Mouse (Mus musculus) lung, postnatal 0 days (tissue): ENCODE measurements around the gene 1700080E11Rik. TPM values are rescaled to one million over a fixed set of nuclear protein-coding genes. Genes with fewer than 3 reads are reported as not detected.
"Not testable (repeated sequence)": the region's sequence is repeated elsewhere in the genome, so short reads cannot be mapped to it uniquely, and the experiment has no call there.

ENCODE experiments used
- ATAC-seq: fragments of 200-750 bp; cut with Nextera tagmentation; 2 replicates; pipeline ENCODE4 v1.8.0; 2017; ENCODE audit warnings: moderate library complexity
- DNase-seq: peaks from one replicate; pipeline ENCODE4 v3.0.0-alpha.2; 2016; ENCODE audit warnings: low spot score
- H3K27ac ChIP-seq: fragments of 300-500 bp; sonication (generic); 2 replicates; pipeline ENCODE4 v1.5.1; 2014; ENCODE audit warnings: antibody characterized with exemption, mild to moderate bottlenecking, low read length, mixed read lengths
- H3K27me3 ChIP-seq: fragments of 300-500 bp; sonication (generic); replicated peaks from 2 replicates; pipeline ENCODE4 v1.6.1; 2014; ENCODE audit warnings: low read length, mixed read lengths; ENCODE audit not compliant: insufficient read depth
- H3K36me3 ChIP-seq: fragments of 300-500 bp; sonication (generic); 2 replicates; pipeline ENCODE4 v1.6.1; 2014; ENCODE audit warnings: low read length, mixed read lengths; ENCODE audit not compliant: insufficient read depth
- H3K4me1 ChIP-seq: fragments of 300-500 bp; sonication (generic); 2 replicates; pipeline ENCODE4 v1.6.1; 2014; ENCODE audit warnings: antibody characterized with exemption, low read depth, low read length, mixed read lengths; ENCODE audit not compliant: insufficient read depth
- H3K4me2 ChIP-seq: fragments of 300-500 bp; sonication (generic); replicated peaks from 2 replicates; pipeline ENCODE4 v1.6.1; 2014; ENCODE audit warnings: low read depth, mild to moderate bottlenecking, low read length, moderate library complexity, mixed read lengths
- H3K4me3 ChIP-seq: fragments of 300-500 bp; sonication (generic); 2 replicates; pipeline ENCODE4 v1.5.1; 2014; ENCODE audit warnings: low read depth, low read length
- H3K9ac ChIP-seq: fragments of 300-500 bp; sonication (generic); replicated peaks from 2 replicates; pipeline ENCODE4 v1.6.1; 2014; ENCODE audit warnings: low read depth, mild to moderate bottlenecking
- H3K9me3 ChIP-seq: fragments of 300-500 bp; sonication (generic); 2 replicates; pipeline ENCODE4 v1.6.1; 2016; ENCODE audit warnings: low read length, mixed read lengths
- CTCF ChIP-seq: IDR thresholded peaks from 2 replicates; pipeline ENCODE4 v1.5.1; 2016; ENCODE audit warnings: antibody characterized with exemption, mild to moderate bottlenecking
- EP300 ChIP-seq: IDR thresholded peaks from 2 replicates; pipeline ENCODE4 v1.6.1; 2016; ENCODE audit warnings: antibody characterized with exemption, mild to moderate bottlenecking, control low read depth
- WGBS: fragments of 180-500 bp; shearing (Covaris S2); extraction: QIAGEN DNeasy Blood & Tissue Kit; methylation state at CpG from one replicate; pipeline ENCODE4 v1.1.7; 2014; 5-methylcytosine and 5-hydroxymethylcytosine counted together
- polyA plus RNA-seq: library from polyadenylated mRNA; unstranded; fragments of >200 nt; fragmentation: Nextera tagmentation; extraction: Ambion mirVana; gene quantifications from 2 replicates; pipeline ENCODE4 v1.2.1, GENCODE M21; 2015

The 1700080E11Rik gene
- polyA plus RNA-seq, 1 experiment from 2014 or later, result not detected

DNA sequence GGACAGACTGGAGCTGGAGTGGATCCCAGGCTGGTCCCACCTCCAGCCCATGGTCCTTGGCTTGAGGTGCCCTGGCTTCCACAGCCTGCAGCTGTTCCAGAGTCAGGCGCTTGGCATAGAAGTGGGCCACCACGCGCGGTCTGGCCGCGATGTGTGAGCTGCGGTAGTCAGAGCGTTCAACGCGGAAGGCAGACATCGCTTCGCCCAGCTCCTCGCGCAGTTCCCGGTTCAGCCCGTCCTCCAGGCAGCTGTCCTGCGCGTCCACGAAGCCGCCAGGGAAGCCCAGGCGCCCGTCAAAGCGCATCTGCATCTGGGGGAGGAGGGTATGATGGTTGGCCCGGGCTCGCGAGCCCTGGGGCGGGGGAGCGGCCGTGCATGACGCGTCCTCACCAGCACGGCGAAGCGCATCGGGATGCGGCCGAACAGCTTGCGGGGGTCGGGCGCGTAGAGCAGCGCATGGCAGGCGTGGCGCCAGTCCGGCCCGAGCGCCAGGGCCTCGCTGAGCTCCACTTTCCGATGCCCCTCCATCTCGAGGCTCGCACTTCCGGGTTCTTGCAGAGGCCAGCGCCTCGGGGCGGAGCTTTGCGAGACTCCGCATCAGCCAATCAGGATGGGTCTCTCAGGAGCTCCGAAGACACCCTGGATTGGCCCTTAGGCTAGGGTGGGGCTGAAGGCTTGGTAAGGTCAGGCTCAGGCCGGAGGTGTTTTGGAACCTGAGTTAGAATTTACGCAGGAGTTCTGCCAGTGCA lies 13.5 kb downstream of the 1700080E11Rik start, which contains the start of gene Nudt16:
Gene Nudt16 (minus strand): TSS at position 572 of the 749 bp plus-strand sequence.
- no peak for TF ChIP-seq CTCF
- TF ChIP-seq EP300, result no peak
- peak; percentile 97 for DNase-seq
- under 1% methylated on average over 60 of the region's 60 CpGs for WGBS
- H3K27ac ChIP-seq, result peak within 1 kb of the TSS; percentile 84
- peak; percentile 99 for ATAC-seq
- no peaks in the 10 kb centered on the region for H3K27me3 ChIP-seq
- no peaks in the 10 kb centered on the region for H3K36me3 ChIP-seq
- peak within 1 kb of the TSS; percentile 82 for H3K4me3 ChIP-seq
- no peaks in the 10 kb centered on the region for H3K9me3 ChIP-seq
- peak within 1 kb of the TSS; percentile 88 for H3K4me2 ChIP-seq
- H3K4me1 ChIP-seq, result peaks cover 9% of the 10 kb centered on the region
- H3K9ac ChIP-seq, result peak within 1 kb of the TSS; percentile 70

DNA sequence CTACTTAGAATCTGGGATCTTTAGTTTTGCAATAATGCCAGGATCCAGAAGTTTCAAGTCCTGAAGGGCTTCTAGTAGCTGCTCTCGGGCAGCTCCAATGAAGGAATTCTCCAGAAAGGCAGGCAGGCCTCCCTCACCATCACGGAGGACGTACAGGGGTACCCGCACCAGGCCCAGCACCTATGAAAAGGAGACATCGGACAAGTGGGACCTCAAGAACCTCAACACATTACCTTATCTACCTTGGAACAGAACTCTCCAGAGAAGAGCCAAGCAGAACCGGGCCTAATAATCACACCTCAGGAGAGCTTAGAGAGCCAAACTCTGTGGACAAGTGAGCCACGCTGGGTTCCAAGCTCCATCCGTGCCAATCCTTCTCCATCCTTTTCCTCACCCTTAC lies 14.6 kb downstream of the 1700080E11Rik start:
- no peak overlapping the region for H3K27ac ChIP-seq
- no peaks in the 10 kb centered on the region for H3K36me3 ChIP-seq
- no peak overlapping the region for H3K9ac ChIP-seq
- ATAC-seq (no peak), DNase-seq (no peak)
- no peaks in the 10 kb centered on the region for H3K27me3 ChIP-seq
- WGBS, result 99% methylated on average over 8 of the region's 8 CpGs
- TF ChIP-seq CTCF, result no peak
- no peak for TF ChIP-seq EP300
- H3K4me1 ChIP-seq, result peaks cover 9% of the 10 kb centered on the region
- H3K9me3 ChIP-seq, result no peaks in the 10 kb centered on the region
- H3K4me2 ChIP-seq, result no peak overlapping the region
- H3K4me3 ChIP-seq, result no peak overlapping the region

DNA sequence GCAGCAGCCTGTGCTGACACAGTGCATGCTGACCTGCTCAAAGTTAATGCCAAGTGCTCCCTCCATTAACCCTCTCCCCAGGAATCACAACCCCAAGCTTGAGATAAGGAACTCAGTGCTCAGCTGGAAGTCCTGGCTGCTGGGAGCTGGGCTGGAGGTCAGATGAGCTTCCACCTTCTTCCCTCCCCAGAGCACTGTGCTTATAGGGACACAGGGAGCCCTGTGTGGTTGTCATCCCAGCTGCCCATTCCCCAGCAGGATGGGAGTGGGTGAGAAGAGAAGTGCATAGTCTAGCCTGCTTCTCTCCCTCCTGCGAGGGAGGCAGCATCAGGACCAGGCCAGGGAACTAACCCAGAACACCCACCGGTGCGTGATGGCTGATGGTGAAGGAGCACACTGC lies 19.7 kb downstream of the 1700080E11Rik start:
- H3K27ac ChIP-seq, H3K9ac ChIP-seq, H3K4me1 ChIP-seq, ATAC-seq, H3K9me3 ChIP-seq, DNase-seq, H3K27me3 ChIP-seq, H3K4me3 ChIP-seq, H3K4me2 ChIP-seq, H3K36me3 ChIP-seq: not testable (repeated sequence)
- WGBS, result 68% methylated on average over 3 of the region's 3 CpGs

DNA sequence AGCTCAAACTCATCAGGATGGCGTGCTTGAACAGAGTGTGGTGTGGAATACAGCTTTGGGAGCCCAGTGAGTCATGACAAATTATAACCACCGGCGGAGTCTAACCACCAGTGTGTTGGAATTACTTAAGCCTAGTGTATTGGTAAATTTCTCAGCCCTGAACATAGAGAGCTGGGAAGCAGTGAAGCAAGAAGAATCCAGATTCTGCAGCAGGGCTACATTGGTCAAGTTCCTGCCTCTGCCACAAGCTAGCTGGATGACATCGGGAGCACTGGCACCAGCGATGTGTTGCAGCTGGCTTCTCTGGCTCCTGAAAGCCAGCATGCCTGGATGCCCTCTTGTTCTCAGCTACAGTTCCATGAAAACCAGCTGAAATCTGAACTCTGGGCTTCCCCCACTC lies 41.0 kb downstream of the 1700080E11Rik start:
- Histone ChIP-seq H3K4me3 (no peak overlapping the region), H3K36me3 (no peaks in the 10 kb centered on the region), H3K27me3 (no peaks in the 10 kb centered on the region), H3K27ac (no peak overlapping the region), H3K4me2 (no peak overlapping the region), H3K9ac (no peak overlapping the region), H3K9me3 (no peaks in the 10 kb centered on the region), H3K4me1 (no peaks in the 10 kb centered on the region)
- ATAC-seq (no peak), DNase-seq (no peak)
- 88% methylated on average over 5 of the region's 5 CpGs for WGBS
- TF ChIP-seq EP300, result no peak
- TF ChIP-seq CTCF, result no peak

- no peaks in the 10 kb centered on the region for H3K4me1 ChIP-seq
- DNase-seq, result no peak
- no peak overlapping the region for H3K27ac ChIP-seq
- WGBS, result 48% methylated on average over 1 of the region's 1 CpGs
- no peaks in the 10 kb centered on the region for H3K36me3 ChIP-seq
- no peaks in the 10 kb centered on the region for H3K27me3 ChIP-seq
- TF ChIP-seq CTCF (no peak), EP300 (no peak)
- H3K9me3 ChIP-seq, result no peaks in the 10 kb centered on the region
- no peak overlapping the region for H3K4me3 ChIP-seq
- ATAC-seq, result no peak
- no peak overlapping the region for H3K9ac ChIP-seq
- H3K4me2 ChIP-seq, result no peak overlapping the region
Observed at GRCm38 (mm10) chr9:105101911-105102310, 43.0 kb downstream of the 1700080E11Rik start.

GRCm38 (mm10) chr9:105100807-105101570 lies 43.9 kb downstream of the 1700080E11Rik start:
- ATAC-seq (no peak), DNase-seq (no peak)
- TF ChIP-seq CTCF, result no peak
- no peaks in the 10 kb centered on the region for H3K4me1 ChIP-seq
- H3K27ac ChIP-seq, result no peak overlapping the region
- no peak overlapping the region for H3K4me2 ChIP-seq
- no peaks in the 10 kb centered on the region for H3K27me3 ChIP-seq
- WGBS, result 35% methylated on average over 15 of the region's 15 CpGs
- H3K9ac ChIP-seq, result no peak overlapping the region
- no peak overlapping the region for H3K4me3 ChIP-seq
- H3K9me3 ChIP-seq, result no peaks in the 10 kb centered on the region
- no peaks in the 10 kb centered on the region for H3K36me3 ChIP-seq

Other genes starting within 250 kb of the 1700080E11Rik start
- gene Mrpl3, start 91.9 kb downstream of the 1700080E11Rik start, polyA plus RNA-seq, result 55.4 and 58.7 TPM in 2 replicates
- gene Nudt16, start 13.3 kb downstream of the 1700080E11Rik start, polyA plus RNA-seq, result 24.8 TPM in 2 replicates